Mouse (Mus musculus) C2C12 (cell line): ENCODE data around the gene Tmem53. TPM values are rescaled to one million over a fixed set of nuclear protein-coding genes. Genes with fewer than 3 reads are reported as not detected.

Experiments used
- H3K27me3 ChIP-seq: one replicate; pipeline ENCODE4 v1.6.1; 2011; ENCODE audit not compliant: control insufficient read depth, insufficient read depth, insufficient read length
- H3K36me3 ChIP-seq: one replicate; pipeline ENCODE4 v1.6.1; 2011; ENCODE audit not compliant: control insufficient read depth, insufficient read depth
- H3K4me3 ChIP-seq: one replicate; pipeline ENCODE4 v1.5.1; 2011; ENCODE audit warnings: mild to moderate bottlenecking, control low read depth; ENCODE audit not compliant: poor library complexity, insufficient read depth, severe bottlenecking
- H3K79me2 ChIP-seq: one replicate; pipeline ENCODE4 v1.6.1; 2011; ENCODE audit not compliant: control insufficient read depth, insufficient read depth
- H3K79me3 ChIP-seq: one replicate; pipeline ENCODE4 v1.6.1; 2011; ENCODE audit warnings: low read depth, control low read depth
- H3ac ChIP-seq: one replicate; pipeline ENCODE3; 2011; ENCODE audit warnings: low read depth; ENCODE audit not compliant: control insufficient read depth, insufficient read length
- CEBPB ChIP-seq: IDR thresholded peaks from one replicate; pipeline ENCODE4 v1.6.1; 2011; ENCODE audit warnings: low read depth, mild to moderate bottlenecking, control low read depth, moderate library complexity
- CTCF ChIP-seq: IDR thresholded peaks from one replicate; pipeline ENCODE4 v1.5.1; 2011; ENCODE audit not compliant: control insufficient read depth, insufficient read depth, insufficient read length
- FOSL1 ChIP-seq: IDR thresholded peaks from one replicate; pipeline ENCODE4 v1.8.0; 2011; ENCODE audit warnings: mild to moderate bottlenecking, low read length; ENCODE audit not compliant: poor library complexity, insufficient read depth, severe bottlenecking
- MAX ChIP-seq: IDR thresholded peaks from one replicate; pipeline ENCODE4 v1.6.1; 2011; ENCODE audit warnings: mild to moderate bottlenecking, control low read depth
- MYOD1 ChIP-seq: IDR thresholded peaks from one replicate; pipeline ENCODE4 v1.6.1; 2011; ENCODE audit warnings: low read depth; ENCODE audit not compliant: control insufficient read depth, insufficient read length
- MYOG ChIP-seq: IDR thresholded peaks from one replicate; pipeline ENCODE4 v1.6.1; 2011; ENCODE audit not compliant: control insufficient read depth, insufficient read length; ENCODE audit errors: extremely low read depth
- USF1 ChIP-seq: IDR thresholded peaks from one replicate; pipeline ENCODE4 v1.6.1; 2011; ENCODE audit warnings: low read depth, mild to moderate bottlenecking, control low read depth, moderate library complexity
- polyA plus RNA-seq: library from polyadenylated mRNA; unstranded; fragments of >200 nt; fragmentation: generic; extraction: Trizol; gene quantifications from one replicate; pipeline ENCODE4 v1.2.1, GENCODE M21; 2012; ENCODE audit warnings: missing spikeins

Tmem53 gene
- polyA plus RNA-seq, 1 experiment, result 3.2 TPM

GRCm38 (mm10) chr4:117277021-117277420 is 25.3 kb downstream of the Tmem53 start:
- Histone ChIP-seq H3K4me3 (no peak overlapping the region), H3K79me3 (no peaks in the 10 kb centered on the region)
- no peak for TF ChIP-seq FOSL1

DNA sequence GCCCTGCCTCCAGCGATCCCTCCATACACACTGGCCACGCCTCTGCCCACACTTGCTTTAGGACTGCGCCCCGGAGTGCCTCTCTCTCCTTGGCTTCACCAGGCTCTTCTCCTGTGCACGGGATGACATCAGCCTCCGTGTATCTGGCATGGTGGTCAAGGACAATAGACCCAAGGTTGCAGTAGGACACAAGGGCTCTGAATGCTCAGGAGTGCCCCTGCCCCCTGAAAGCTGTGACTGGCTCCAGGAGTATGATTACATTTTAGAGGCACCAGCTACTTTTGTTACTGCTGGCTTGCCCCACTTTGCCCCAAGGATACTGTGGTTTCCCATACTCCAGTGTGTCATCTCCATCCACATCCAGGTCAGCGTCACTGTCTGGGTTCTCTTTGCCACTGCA is 25.9 kb downstream of the Tmem53 start:
- Histone ChIP-seq H3K27me3 (no peaks in the 10 kb centered on the region), H3K36me3 (peaks cover 69% of the 10 kb centered on the region), H3ac (no peak overlapping the region), H3K4me3 (no peak overlapping the region), H3K79me2 (no peaks in the 10 kb centered on the region), H3K79me3 (no peaks in the 10 kb centered on the region)
- TF ChIP-seq FOSL1 (no peak), MAX (no peak), USF1 (no peak), CEBPB (no peak)

More at GRCm38 (mm10) chr4:117277021-117277420, 25.3 kb downstream of the Tmem53 start:
- Histone ChIP-seq H3K36me3 (peaks cover 66% of the 10 kb centered on the region), H3K79me2 (no peaks in the 10 kb centered on the region), H3K27me3 (no peaks in the 10 kb centered on the region), H3ac (no peak overlapping the region)

DNA sequence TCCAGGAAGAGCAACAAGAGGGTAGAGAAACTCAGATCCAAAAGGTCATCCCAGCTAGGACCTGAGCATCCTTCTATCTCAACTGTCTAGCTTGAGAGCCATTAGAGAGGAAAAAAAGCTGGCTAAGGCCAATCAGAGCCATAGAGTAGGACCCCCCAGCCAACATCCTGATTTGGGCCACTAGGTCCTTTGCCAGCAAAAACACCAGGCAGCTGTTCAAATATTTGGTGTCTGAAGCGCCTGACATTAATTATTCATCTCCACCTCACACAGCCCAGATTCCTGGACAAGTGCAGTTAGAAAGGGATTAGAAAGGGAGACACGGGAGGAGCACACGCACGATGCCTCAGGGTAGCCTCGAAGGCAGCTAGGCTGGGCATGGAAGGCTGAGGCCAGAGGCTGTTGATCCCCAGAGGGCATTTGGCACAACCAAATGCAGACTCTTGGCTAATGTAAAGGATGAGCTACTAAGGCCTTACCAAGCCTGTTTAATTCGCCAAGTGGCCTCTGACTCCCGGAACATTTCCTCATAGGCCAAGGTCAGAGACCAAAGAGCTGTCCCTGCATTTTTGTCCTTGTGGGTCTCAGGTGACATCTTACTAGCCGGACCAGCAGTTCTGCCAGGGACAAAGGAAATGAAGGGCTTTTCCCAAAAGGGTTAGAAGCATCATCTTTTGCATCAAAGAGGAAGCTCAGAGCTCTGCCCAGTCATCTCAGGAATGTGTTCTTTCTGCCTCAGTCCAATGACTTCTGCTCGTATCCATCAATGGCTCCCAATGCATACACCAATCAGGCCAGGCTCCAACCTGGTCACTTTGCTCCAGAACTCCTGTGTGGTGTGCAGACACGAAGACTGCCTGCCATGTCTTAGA is 26.9 kb downstream of the Tmem53 start:
- Histone ChIP-seq H3K27me3 (no peaks in the 10 kb centered on the region), H3K36me3 (peaks cover 69% of the 10 kb centered on the region), H3ac (no peak overlapping the region), H3K4me3 (no peak overlapping the region), H3K79me2 (no peaks in the 10 kb centered on the region), H3K79me3 (no peaks in the 10 kb centered on the region)
- TF ChIP-seq FOSL1, result no peak
- TF ChIP-seq MYOD1, result no peak
- TF ChIP-seq USF1, result no peak
- no peak for TF ChIP-seq CEBPB
- no peak for TF ChIP-seq CTCF
- TF ChIP-seq MYOG, result no peak
- no peak for TF ChIP-seq MAX

DNA sequence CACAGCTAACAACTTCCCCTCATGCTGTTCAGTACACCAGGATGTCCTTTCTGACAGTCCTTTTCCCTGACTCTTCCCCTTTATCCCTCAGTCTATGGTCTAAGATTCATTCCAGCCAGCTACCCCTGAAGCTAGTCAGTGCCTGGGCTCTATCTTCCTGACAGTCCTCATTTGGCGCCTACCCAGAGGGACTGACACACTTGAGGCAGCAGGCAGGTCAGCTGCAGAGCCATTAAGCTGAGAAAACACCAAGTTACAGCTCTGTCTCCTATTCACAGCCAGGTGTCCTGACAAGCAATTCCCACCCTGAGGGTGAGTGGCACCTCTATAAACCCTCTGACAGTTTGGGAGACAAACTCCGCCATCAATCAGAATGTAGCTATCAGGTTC is 27.5 kb downstream of the Tmem53 start:
- H3K36me3 ChIP-seq, result peaks cover 74% of the 10 kb centered on the region
- H3K4me3 ChIP-seq, result no peak overlapping the region
- H3K79me2 ChIP-seq, result no peaks in the 10 kb centered on the region
- no peaks in the 10 kb centered on the region for H3K79me3 ChIP-seq
- no peaks in the 10 kb centered on the region for H3K27me3 ChIP-seq
- H3ac ChIP-seq, result no peak overlapping the region
- no peak for TF ChIP-seq MAX
- no peak for TF ChIP-seq USF1
- TF ChIP-seq MYOD1, result no peak
- no peak for TF ChIP-seq CEBPB

- Histone ChIP-seq H3ac (no peak overlapping the region), H3K79me2 (no peaks in the 10 kb centered on the region), H3K79me3 (no peaks in the 10 kb centered on the region), H3K36me3 (peaks cover 74% of the 10 kb centered on the region), H3K27me3 (no peaks in the 10 kb centered on the region), H3K4me3 (no peak overlapping the region)
- TF ChIP-seq CEBPB (no peak), MAX (no peak), USF1 (no peak), MYOG (no peak), MYOD1 (no peak), CTCF (no peak), FOSL1 (no peak)
Measured at GRCm38 (mm10) chr4:117280397-117280930, 28.7 kb downstream of the Tmem53 start.

DNA sequence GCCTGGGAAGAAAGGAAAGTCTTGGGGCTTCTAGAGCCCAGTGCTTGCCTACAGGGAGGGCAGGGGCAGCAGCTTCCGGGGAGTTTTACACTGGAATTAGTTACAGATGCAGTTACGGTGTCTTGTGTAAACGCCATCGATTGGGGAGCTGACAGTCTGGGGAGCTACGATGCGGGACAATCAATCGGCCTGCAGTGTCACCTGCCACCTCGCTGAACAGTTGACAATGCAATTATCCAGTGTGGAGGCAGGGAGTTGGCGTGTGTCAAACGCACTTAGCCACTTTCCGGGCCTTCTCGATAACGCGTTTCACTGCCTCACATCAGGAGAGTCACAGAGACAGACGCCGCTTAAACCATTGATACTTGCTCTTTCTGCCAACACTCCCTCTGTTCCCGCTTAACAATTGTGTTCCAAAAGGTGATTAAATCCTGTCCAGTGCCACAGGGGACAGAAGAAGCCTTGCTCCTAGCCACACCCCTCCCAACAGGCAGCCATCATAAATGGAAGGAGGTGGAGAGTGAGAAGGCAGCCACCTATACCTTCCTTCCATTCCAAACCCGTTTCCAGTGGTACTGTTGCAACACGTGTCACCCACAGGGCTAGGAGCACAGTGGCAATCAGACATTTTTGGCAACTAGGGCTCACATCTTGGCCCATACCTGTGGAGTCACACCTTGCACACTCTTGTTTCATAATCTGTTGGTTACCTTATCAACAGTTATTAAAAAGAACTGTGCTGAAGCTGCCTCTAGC is 29.5 kb downstream of the Tmem53 start:
- H3K79me2 ChIP-seq, result no peaks in the 10 kb centered on the region
- H3K4me3 ChIP-seq, result no peak overlapping the region
- H3K27me3 ChIP-seq, result no peaks in the 10 kb centered on the region
- TF ChIP-seq USF1, result no peak
- no peak for TF ChIP-seq FOSL1
- no peak for TF ChIP-seq CTCF
- no peak for TF ChIP-seq CEBPB
- TF ChIP-seq MAX, result no peak
- TF ChIP-seq MYOG, result no peak
- TF ChIP-seq MYOD1, result no peak
- peaks cover 78% of the 10 kb centered on the region for H3K36me3 ChIP-seq
- H3K79me3 ChIP-seq, result no peaks in the 10 kb centered on the region
- H3ac ChIP-seq, result no peak overlapping the region
